Mouse (Mus musculus): ENCODE measurements around the gene Zfp185.
"Not testable (repeated sequence)": the region's sequence is repeated elsewhere in the genome, so short reads cannot be mapped to it uniquely, and the experiment has no call there.

Gene Zfp185

DNA sequence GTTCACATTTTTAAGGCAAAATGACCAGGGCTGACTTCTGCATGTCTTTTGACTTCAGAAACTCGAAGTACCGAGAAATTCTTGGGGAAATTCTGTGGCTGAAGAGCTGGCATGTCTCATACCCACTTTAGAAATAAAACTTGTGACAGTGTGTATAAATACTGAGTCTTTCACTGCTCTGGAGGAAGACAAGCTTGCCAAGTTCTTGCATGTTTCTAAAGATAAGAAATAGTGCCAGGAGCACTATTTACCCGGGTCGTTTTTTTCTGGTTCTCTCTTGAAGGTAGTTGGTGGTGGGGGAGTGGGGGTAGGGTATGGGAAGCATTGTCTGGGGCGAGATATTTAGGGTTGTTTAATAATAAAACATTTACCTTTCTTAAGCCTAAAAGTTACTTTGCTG, 75.2 kb downstream of the Zfp185 start:
- no peak for DNase-seq (ENCODE audit: low read depth, low spot score)

DNA sequence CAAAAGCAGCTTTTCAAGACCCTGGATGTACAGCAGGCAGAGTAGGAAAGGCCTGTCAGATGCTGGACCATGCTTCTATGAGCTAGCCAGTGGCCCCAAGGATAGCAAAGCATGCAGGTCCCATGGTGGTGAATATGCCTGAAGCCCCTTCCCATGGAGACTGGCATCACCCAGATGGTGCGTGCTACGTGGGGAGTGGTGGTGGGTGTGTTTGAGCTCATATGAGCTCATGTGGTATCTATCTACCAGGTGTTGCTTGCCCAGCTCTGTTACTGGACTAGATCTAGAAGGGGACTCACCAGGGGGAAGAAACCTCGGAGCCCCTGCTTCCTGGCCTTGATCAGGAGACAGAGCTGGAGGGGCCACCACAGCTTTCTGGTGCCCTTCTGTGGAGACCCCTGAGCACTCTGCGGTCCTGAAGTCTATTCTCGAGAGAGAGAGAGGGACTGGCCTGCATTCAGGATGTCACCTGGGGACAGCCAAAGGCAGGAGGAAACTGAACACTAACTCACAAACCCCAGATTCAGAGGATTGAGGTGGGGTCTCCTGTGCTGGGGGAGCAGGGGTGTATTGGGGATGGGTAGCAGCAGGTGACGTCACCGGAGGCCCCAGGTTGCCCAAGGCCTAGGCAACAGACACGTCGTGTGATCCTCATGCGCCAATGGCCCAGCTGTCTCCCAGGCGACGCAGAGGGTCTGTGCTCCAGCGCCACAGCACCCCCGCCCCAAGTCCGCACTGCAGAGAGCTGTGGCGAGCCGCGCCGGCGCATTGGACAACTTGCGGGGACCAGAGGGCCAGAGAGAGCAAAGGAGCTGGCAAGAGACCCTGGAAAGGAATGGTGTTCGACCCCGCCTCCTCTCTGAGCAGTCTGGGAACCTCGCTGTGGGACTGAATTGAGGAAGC, 76.6 kb downstream of the Zfp185 start:
- peak; percentile 22 for DNase-seq (ENCODE audit: low read depth, low spot score)

DNA sequence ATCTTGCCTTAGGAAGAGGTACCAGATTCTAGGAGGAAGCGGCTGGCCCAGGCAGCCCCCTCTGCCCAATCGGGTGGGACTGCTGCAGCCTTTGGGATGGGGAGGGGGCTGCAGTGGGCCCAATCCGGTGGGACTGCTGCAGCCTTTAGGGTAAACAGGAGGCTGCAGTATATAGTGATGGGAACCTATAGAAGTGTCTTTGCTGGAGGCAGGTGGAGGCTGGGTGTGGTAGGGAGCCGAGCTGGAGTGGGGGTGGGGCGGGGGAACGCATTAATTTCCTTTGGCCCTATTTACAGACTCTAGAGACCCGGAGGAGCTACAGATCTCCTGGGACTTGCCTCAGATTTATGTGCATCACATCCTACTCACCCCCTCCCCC, 77.3 kb downstream of the Zfp185 start, which contains the start of gene Pnma3:
TSS of gene Pnma3 (plus strand) at position 373 of the 379 bp plus-strand sequence.
- DNase-seq (ENCODE audit: low read depth, low spot score) = no peak

- DNase-seq (ENCODE audit: low read depth, low spot score) = not testable (repeated sequence)
Observed at GRCm38 (mm10) chrX:73066765-73067312, 79.7 kb downstream of the Zfp185 start.

Data from mesoderm, embryonic 11.5 days (tissue).